ENCODE assay signal across 9 mouse cellular contexts in genomic region chr10:79936911-79937441, GRCm38 (mm10). TPM values are rescaled to one million over a fixed set of nuclear protein-coding genes. Genes with fewer than 3 reads are reported as not detected.
DNase-seq lines count a peak whose midpoint lies in the region; ATAC-seq and TF ChIP-seq lines count a peak whose summit lies in the region.
"Had no signal": no experiment of that assay in that cellular context is flagged by ENCODE, and none has a peak within 500 bp of the region (broad histone marks: within the 10 kb centered on the region; RNA-seq: fewer than 3 reads in every experiment).

No protein-coding gene starts in this region.

- H3K9ac ChIP-seq in forebrain, embryonic 16.5 days (replicated peaks; ENCODE audit: low read depth, low read length), result no peak overlapping the region
- H3K9ac ChIP-seq in liver, postnatal 0 days (replicated peaks), result peak overlapping the region; percentile 55

- TF ChIP-seq CTCF in liver, postnatal 0 days (IDR thresholded peaks at IDR 0.05; ENCODE audit: low read depth), result no peak

- H3K4me2 ChIP-seq in forebrain, embryonic 16.5 days (ENCODE audit: low read length), result no peak overlapping the region
- H3K4me2 ChIP-seq in liver, postnatal 0 days (ENCODE audit: low read depth, low read length), result peak overlapping the region; percentile 73

- H3K27ac ChIP-seq in forebrain, embryonic 10.5 days, result peak overlapping the region; percentile 27; the same call in 1 of the 2 replicates
- no peak overlapping the region for H3K27ac ChIP-seq in forebrain, embryonic 16.5 days (ENCODE audit: low read length)
- H3K27ac ChIP-seq in liver, postnatal 0 days (ENCODE audit: low read depth), result peak overlapping the region; percentile 88

- ATAC-seq in forebrain, embryonic 16.5 days, result no peak
- peak; percentile 84 for ATAC-seq in liver, postnatal 0 days

- TF ChIP-seq EP300 in liver, postnatal 0 days (IDR thresholded peaks at IDR 0.05; ENCODE audit: low read depth), result peak; percentile 35; the same call in 1 of the 2 replicates

- DNase-seq in forebrain, embryonic 10.5 days (ENCODE audit: extremely low spot score, low spot score), result no peak
- peak; percentile 60 to 81 for DNase-seq in adrenal gland, postnatal 4 days (ENCODE audit: low spot score in 2 of 2)
- peak; percentile 62 to 67 for DNase-seq in gastrocnemius, adult 8-10 months (ENCODE audit: low spot score in 2 of 2)
- peak; percentile 94 for DNase-seq in induced T-regulatory cell, adult 2 months (ENCODE audit: low read depth)
- peak; percentile 88 for DNase-seq in liver, postnatal 0 days
- DNase-seq in ovary, postnatal 14 days (ENCODE audit: low spot score), result peak; percentile 50
- DNase-seq in embryo, embryonic 9.5 days (ENCODE audit: extremely low spot score), result no peak

- H3K4me1 ChIP-seq in forebrain, embryonic 10.5 days, result peaks cover 68% of the 10 kb centered on the region
- peaks cover 20% of the 10 kb centered on the region for H3K4me1 ChIP-seq in forebrain, embryonic 16.5 days (replicated peaks; ENCODE audit: control insufficient read depth, insufficient read depth, low read length)
- H3K4me1 ChIP-seq in liver, postnatal 0 days (ENCODE audit: insufficient read depth), result peaks cover 96% of the 10 kb centered on the region

- WGBS in forebrain, embryonic 10.5 days, result 90% methylated on average over 27 of the region's 27 CpGs
- WGBS in forebrain, embryonic 16.5 days, result 47% methylated on average over 26 of the region's 27 CpGs
- 24% methylated on average over 24 of the region's 27 CpGs for WGBS in liver, postnatal 0 days (ENCODE audit: insufficient replicate concordance)

- no peaks in the 10 kb centered on the region for H3K9me3 ChIP-seq in forebrain, embryonic 10.5 days
- H3K9me3 ChIP-seq in forebrain, embryonic 16.5 days (ENCODE audit: control insufficient read depth, low read length), result no peaks in the 10 kb centered on the region
- H3K9me3 ChIP-seq in liver, postnatal 0 days (ENCODE audit: low read length), result no peaks in the 10 kb centered on the region

- no peak overlapping the region for H3K4me3 ChIP-seq in forebrain, embryonic 10.5 days
- H3K4me3 ChIP-seq in forebrain, embryonic 16.5 days (replicated peaks; ENCODE audit: low read length), result no peak overlapping the region
- H3K4me3 ChIP-seq in liver, postnatal 0 days (ENCODE audit: low read depth, low read length), result peak overlapping the region; percentile 28; the same call in 1 of the 2 replicates

- H3K36me3 ChIP-seq in forebrain, embryonic 10.5 days (replicated peaks), result peaks cover 89% of the 10 kb centered on the region
- no peaks in the 10 kb centered on the region for H3K36me3 ChIP-seq in forebrain, embryonic 16.5 days (ENCODE audit: control insufficient read depth, insufficient read depth)
- H3K36me3 ChIP-seq in liver, postnatal 0 days (replicated peaks; ENCODE audit: insufficient read depth, low read length), result peaks cover 50% of the 10 kb centered on the region

- no peaks in the 10 kb centered on the region for H3K27me3 ChIP-seq in forebrain, embryonic 10.5 days (ENCODE audit: poor library complexity, severe bottlenecking)
- no peaks in the 10 kb centered on the region for H3K27me3 ChIP-seq in forebrain, embryonic 16.5 days (replicated peaks; ENCODE audit: control insufficient read depth, insufficient read depth, low read length)
- no peaks in the 10 kb centered on the region for H3K27me3 ChIP-seq in liver, postnatal 0 days (ENCODE audit: insufficient read depth, low read length)

RNA-seq across cellular contexts. Expression of gene Arid3a, which starts 10.1 kb away (rescaled TPM):
- 12.5 and 13.0 TPM in 2 replicates for polyA plus RNA-seq in forebrain, embryonic 10.5 days (2016; fragmentation: Nextera tagmentation; extraction: Ambion mirVana)
- polyA plus RNA-seq in forebrain, embryonic 16.5 days (2015; fragmentation: Nextera tagmentation; extraction: Ambion mirVana), result 2.4 and 3.5 TPM in 2 replicates
- total RNA-seq in adrenal gland, postnatal 4 days (2021), result 10 to 100 TPM; 12.6 to 15.9 TPM
- 1 to 10 TPM; 1.5 to 2.3 (median 2.1) TPM for total RNA-seq in gastrocnemius, adult 8-10 months (2022)
- polyA plus RNA-seq in liver, postnatal 0 days (2015; fragmentation: Nextera tagmentation; extraction: Ambion mirVana), result 4.5 and 5.5 TPM in 2 replicates

RNA-seq across cellular contexts. Expression of gene R3hdm4, which starts 16.0 kb away (rescaled TPM):
- 112 and 116 TPM in 2 replicates for polyA plus RNA-seq in forebrain, embryonic 10.5 days (2016; fragmentation: Nextera tagmentation; extraction: Ambion mirVana)
- 289 and 309 TPM in 2 replicates for polyA plus RNA-seq in forebrain, embryonic 16.5 days (2015; fragmentation: Nextera tagmentation; extraction: Ambion mirVana)
- 100 to 1,000 TPM; 119 to 133 TPM for total RNA-seq in adrenal gland, postnatal 4 days (2021)
- 100 to 1,000 TPM; 124 to 137 (median 129) TPM for total RNA-seq in gastrocnemius, adult 8-10 months (2022)
- polyA plus RNA-seq in liver, postnatal 0 days (2015; fragmentation: Nextera tagmentation; extraction: Ambion mirVana), result 47.3 and 51.7 TPM in 2 replicates

RNA-seq across cellular contexts. Expression of gene Kiss1r, which starts 20.2 kb away (rescaled TPM):
- polyA plus RNA-seq in forebrain, embryonic 10.5 days (2016; fragmentation: Nextera tagmentation; extraction: Ambion mirVana), result 0.28 and 0.48 TPM in 2 replicates
- polyA plus RNA-seq in forebrain, embryonic 16.5 days (2015; fragmentation: Nextera tagmentation; extraction: Ambion mirVana), result 2.7 and 3.6 TPM in 2 replicates
- 1 to 10 TPM in 1 of 2 experiments, under 1 TPM in 1; 0.87 to 1.6 TPM for total RNA-seq in adrenal gland, postnatal 4 days (2021)
- under 1 TPM; 0.13 to 0.36 (median 0.22) TPM for total RNA-seq in gastrocnemius, adult 8-10 months (2022)
- 0.18 and 0.34 TPM in 2 replicates for polyA plus RNA-seq in liver, postnatal 0 days (2015; fragmentation: Nextera tagmentation; extraction: Ambion mirVana)

RNA-seq across cellular contexts. Expression of gene Wdr18, which starts 23.0 kb away (rescaled TPM):
- 165 and 167 TPM in 2 replicates for polyA plus RNA-seq in forebrain, embryonic 10.5 days (2016; fragmentation: Nextera tagmentation; extraction: Ambion mirVana)
- 81.8 and 97.7 TPM in 2 replicates for polyA plus RNA-seq in forebrain, embryonic 16.5 days (2015; fragmentation: Nextera tagmentation; extraction: Ambion mirVana)
- 10 to 100 TPM; 42.6 to 45.3 TPM for total RNA-seq in adrenal gland, postnatal 4 days (2021)
- total RNA-seq in gastrocnemius, adult 8-10 months (2022), result 10 to 100 TPM; 20.1 to 26.7 (median 23.0) TPM
- polyA plus RNA-seq in liver, postnatal 0 days (2015; fragmentation: Nextera tagmentation; extraction: Ambion mirVana), result 40.7 and 41.2 TPM in 2 replicates

RNA-seq across cellular contexts. Expression of gene Gm26602, which starts 26.3 kb away (rescaled TPM):
- polyA plus RNA-seq in forebrain, embryonic 10.5 days (2016; fragmentation: Nextera tagmentation; extraction: Ambion mirVana), result 1.9 TPM in 1 of 2 replicates, not detected in the other
- polyA plus RNA-seq in forebrain, embryonic 16.5 days (2015; fragmentation: Nextera tagmentation; extraction: Ambion mirVana), result 17.7 and 36.3 TPM in 2 replicates
- not detected for total RNA-seq in adrenal gland, postnatal 4 days (2021)
- total RNA-seq in gastrocnemius, adult 8-10 months (2022), result not detected
- polyA plus RNA-seq in liver, postnatal 0 days (2015; fragmentation: Nextera tagmentation; extraction: Ambion mirVana), result 4.6 TPM in 1 of 2 replicates, not detected in the other
- polyA plus RNA-seq: intestine, embryonic 14.5 days had no signal

Comparison
In these comparisons a context has a peak if more than half of its experiments do, and no peak if none do; other contexts are left out.
1. DNase-seq: peak in adrenal gland, postnatal 4 days (2 of 2), gastrocnemius, adult 8-10 months (2 of 2), induced T-regulatory cell, adult 2 months (single experiment), liver, postnatal 0 days (single experiment) and ovary, postnatal 14 days (single experiment); none in forebrain, embryonic 10.5 days (single experiment) and embryo, embryonic 9.5 days (single experiment).